Mouse (Mus musculus): ENCODE data around the gene Anxa2.

- TF ChIP-seq CTCF (IDR thresholded peaks at IDR 0.05; ENCODE audit: extremely low read depth, insufficient read depth, insufficient read length, insufficient replicate concordance), result no peak
- TF ChIP-seq POLR2A (IDR thresholded peaks at IDR 0.05; ENCODE audit: low read depth, low read length), result no peak
Observed at GRCm38 (mm10) chr9:69443203-69443602, 10.2 kb upstream of the Anxa2 start.

All from spleen, adult 2 months (tissue).